Mouse (Mus musculus) C2C12 (cell line): Measurements from ENCODE around the gene Tuba3a.

Experiments used
- CTCF ChIP-seq: IDR thresholded peaks from one replicate; pipeline ENCODE4 v1.5.1; 2011; ENCODE audit not compliant: control insufficient read depth, insufficient read depth, insufficient read length
- MAX ChIP-seq: IDR thresholded peaks from one replicate; pipeline ENCODE4 v1.6.1; 2011; ENCODE audit warnings: mild to moderate bottlenecking, control low read depth
- MYOD1 ChIP-seq: IDR thresholded peaks from one replicate; pipeline ENCODE4 v1.6.1; 2011; ENCODE audit warnings: low read depth; ENCODE audit not compliant: control insufficient read depth, insufficient read length
- MYOG ChIP-seq: IDR thresholded peaks from one replicate; pipeline ENCODE4 v1.6.1; 2011; ENCODE audit not compliant: control insufficient read depth, insufficient read length; ENCODE audit errors: extremely low read depth

DNA sequence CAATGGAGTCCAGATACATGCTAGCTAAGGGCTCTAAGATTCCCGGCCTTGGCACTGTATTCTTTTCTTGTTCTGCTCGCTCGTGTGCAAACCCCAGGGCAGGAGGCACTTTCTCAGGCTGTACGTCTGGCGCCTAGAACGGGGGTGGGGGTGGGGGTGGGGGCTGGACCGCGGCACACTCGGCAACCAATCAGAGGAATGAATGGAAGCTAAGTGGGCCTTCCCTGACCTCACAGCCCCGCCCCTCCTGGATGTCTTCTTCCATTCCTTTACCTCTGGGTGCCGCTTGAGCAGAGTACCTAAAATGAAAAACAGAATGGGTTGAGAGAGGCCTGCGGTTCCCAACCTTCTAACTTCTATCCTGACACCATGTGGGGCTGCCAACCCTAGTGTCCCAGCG lies 23.1 kb upstream of the Tuba3a start:
- TF ChIP-seq CTCF (no peak), MYOD1 (no peak), MAX (no peak), MYOG (no peak)
